Mouse (Mus musculus) left cerebral cortex, postnatal 10 days (tissue): ENCODE data around the gene Slc16a13. TPM values are rescaled to one million over a fixed set of nuclear protein-coding genes. Genes with fewer than 3 reads are reported as not detected.
"Not testable (repeated sequence)": the region's sequence is repeated elsewhere in the genome, so short reads cannot be mapped to it uniquely, and the experiment has no call there.

Experiments
- DNase-seq, 2 experiments: peaks; one replicate each; pipeline ENCODE4 v3.0.0; 2021 to 2022; ENCODE audit warnings: low spot score in 2 of 2, mixed read lengths in 1 of 2; ENCODE audit errors: extremely low spot score in 1 of 2
- intact Hi-C: fragments of 180-260 bp; cut with DNase I; formaldehyde crosslinking; loops from one replicate; pipeline ENCODE4 v1.15.1; 2025
- microRNA-seq: library from miRNA; unstranded; fragments of <30 nt; microRNA quantifications from one replicate; pipeline ENCODE4 v1.2.0, GENCODE M21; 2022
- total RNA-seq, 2 experiments: library from RNA; stranded (reverse); gene quantifications; 2 replicates each; pipeline ENCODE4 v1.2.3; 2021

Gene Slc16a13
- total RNA-seq, 2 experiments from 2014 or later = 8.9 to 10.6 TPM

DNA sequence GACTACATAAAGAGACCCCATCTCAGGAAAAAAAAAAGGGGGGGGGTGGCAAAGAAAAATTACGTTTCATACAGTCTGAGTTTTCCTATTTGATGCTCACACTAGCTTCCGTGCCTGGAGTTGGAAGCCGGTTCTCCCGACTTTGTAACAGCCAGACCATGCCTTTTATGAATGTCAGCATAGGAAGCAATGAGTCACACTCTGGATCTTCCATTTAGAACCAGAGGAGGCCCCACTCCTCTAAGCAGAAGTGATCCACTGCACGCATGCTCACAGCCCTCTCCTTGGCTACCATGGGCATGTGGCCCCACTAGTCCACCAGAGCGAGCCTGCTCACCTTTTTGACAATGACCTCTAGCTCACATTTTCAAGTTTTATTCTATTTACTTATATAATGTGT, 29.7 kb downstream of the Slc16a13 start:
- DNase-seq = no peak
- intact Hi-C loops = no loop called here

DNA sequence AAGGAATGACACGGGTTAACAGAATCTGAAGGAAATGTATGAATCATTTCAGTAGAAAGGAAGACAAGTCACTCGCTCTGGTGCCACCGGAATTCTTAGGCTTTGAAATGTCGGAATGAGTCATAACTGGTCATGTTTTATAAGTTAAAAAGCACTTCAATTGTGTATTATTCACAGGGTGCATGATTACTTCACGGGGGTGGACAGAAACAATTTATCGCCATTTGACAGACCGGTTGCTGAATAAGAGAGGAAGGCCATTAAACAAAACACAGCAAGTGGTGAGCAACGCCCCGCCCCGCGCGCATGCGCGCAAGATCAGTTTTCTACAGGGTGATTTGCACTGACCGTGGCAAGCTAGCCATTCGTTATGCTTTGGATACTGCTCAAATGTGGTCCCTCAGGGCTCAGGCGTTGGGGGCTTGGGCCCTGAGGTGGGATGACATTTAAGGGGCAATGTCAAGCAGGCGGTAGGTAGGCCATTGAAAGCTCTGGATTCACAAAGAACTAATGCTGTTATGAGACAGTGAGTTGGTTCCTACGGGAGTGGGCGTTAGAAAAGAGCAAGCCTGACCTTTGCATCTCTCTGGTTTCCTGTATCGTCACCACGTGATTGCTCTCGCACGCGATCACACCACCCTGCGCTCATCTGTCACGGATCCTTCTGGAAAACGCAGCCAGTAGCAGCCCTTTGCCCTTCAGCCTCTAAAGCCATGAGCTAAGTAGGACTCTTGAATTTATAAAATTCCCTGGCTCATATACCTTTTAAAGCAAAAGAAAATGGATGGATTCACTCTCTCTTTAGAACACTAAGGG, 31.3 kb downstream of the Slc16a13 start:
- no peak for DNase-seq
- intact Hi-C loops = no loop called here

- intact Hi-C loops = no loop called here
- no peak for DNase-seq
These were observed 35.7 kb downstream of the Slc16a13 start for GRCm38 (mm10) chr11:70185120-70185519.

- no peak for DNase-seq
- intact Hi-C loops = no loop called here
These were observed 40.4 kb downstream of the Slc16a13 start for GRCm38 (mm10) chr11:70180496-70180895.

DNA sequence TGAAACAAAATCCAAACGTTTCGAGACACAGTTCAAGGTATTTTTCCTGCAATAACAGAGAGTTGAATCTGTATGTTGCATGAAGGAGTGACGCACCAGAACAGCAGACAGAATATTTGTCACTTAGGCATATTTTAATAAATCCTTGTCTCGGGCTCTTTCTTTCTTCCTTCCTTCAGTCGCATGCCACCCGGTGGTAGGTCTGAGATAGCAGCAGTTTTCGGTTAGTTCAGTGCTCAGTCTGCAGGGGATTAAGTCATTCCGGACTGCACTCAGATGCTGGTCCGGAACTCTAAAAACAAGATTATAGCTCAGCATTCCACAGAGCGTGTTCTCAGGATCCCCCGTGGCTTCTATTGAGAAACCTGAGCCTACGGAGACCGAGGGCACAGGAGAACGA, 41.5 kb downstream of the Slc16a13 start:
- peak in 1 of 2 experiments; percentile 40 for DNase-seq
- intact Hi-C loops = loop anchor here (2.0 kb wide), 1 partner anchor 105 kb away; no protein-coding TSS in a partner anchor

DNA sequence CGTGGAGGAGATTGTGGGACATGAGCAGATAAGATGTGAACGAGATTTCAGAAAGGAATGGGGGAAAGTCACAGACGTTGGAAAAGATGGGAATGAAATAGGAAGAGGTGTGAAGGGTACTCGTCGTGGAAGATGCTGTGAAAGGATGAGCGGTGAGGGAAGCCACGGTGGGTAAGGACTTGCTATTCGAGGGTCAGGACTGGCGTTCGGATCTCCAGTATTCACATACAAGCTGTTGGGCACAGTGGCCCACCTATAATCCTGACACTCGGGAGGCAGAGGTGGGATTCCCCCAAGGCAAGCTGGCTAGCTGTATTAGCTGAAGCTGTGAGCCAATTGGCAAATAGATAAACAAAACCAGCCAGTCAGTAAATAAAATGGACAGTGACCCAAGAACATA, 42.1 kb downstream of the Slc16a13 start:
- DNase-seq = no peak
- intact Hi-C loops = loop anchor here (2.0 kb wide), 1 partner anchor 104 kb away; no protein-coding TSS in a partner anchor

DNA sequence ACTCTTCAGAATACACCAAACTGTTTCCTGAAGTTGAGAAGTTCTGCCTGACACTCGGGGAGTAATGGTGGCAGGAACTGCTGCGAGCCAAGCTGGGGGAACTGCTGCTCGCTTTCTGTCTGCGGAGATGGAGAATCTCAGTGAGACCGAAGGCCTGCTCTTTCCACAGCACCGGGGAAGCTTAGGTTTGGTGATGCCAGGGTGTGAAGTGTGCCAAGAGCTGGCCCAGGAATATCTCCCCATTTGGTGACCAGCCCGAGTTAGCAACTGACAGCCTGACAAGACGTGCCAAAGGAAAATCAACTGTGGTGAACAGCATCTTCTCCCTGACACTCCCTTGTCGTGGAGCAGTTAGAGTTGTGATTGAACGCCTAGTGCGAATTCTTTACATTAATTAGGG, 42.6 kb downstream of the Slc16a13 start:
- intact Hi-C loops = loop anchor here (2.0 kb wide), 1 partner anchor 104 kb away; no protein-coding TSS in a partner anchor
- no peak for DNase-seq

- intact Hi-C loops = loop anchor here (2.0 kb wide), 1 partner anchor 103 kb away; no protein-coding TSS in a partner anchor
- no peak for DNase-seq
These were observed 43.2 kb downstream of the Slc16a13 start for GRCm38 (mm10) chr11:70177647-70178046.

GRCm38 (mm10) chr11:70174491-70174890, 46.4 kb downstream of the Slc16a13 start:
- DNase-seq = no peak
- intact Hi-C loops = no loop called here

DNA sequence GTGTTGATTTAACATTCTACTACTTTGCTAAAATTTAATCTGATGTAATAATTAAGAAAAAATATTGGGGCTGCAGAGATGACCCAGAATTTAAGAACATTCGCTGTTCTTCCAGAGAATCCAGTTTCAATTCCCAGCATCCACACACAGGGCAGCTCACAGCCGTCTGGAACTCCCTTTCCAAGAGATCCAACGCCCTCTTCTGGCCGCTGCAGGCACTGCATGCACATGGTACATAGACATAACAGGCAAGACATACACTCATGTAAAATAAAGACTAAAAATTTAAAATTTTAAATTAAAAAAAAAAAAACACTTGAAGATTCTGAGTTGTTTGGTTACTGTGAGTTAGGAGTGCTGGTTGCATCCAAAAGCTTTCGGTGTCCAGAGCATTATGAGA, 48.6 kb downstream of the Slc16a13 start:
- intact Hi-C loops = no loop called here
- DNase-seq = no peak

DNA sequence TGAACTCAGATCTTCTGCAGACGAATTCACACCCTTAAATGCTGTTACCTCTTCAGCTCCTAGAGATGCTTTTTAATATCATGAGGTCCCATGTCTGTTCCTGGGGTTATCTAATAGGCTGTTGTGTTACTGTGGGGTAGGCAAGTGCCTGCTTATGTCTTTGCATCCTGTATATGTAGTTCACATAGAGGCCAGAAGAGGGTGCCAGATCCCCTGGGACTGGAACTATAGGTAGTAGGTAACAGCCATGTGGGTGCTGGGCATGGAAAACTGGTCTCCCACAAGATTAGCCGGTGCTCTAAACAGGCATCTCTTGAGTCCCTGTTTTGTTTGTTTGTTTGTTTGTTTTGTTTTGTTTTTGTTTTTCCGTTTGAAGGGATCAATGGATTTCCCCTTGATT, 49.0 kb downstream of the Slc16a13 start:
- intact Hi-C loops = no loop called here
- DNase-seq = no peak

GRCm38 (mm10) chr11:70171181-70171580, 49.7 kb downstream of the Slc16a13 start:
- intact Hi-C loops = no loop called here

GRCm38 (mm10) chr11:70170291-70170690, 50.6 kb downstream of the Slc16a13 start:
- intact Hi-C loops = no loop called here
- no peak for DNase-seq

More at GRCm38 (mm10) chr11:70171181-70171580, 49.7 kb downstream of the Slc16a13 start:
- no peak for DNase-seq

DNA sequence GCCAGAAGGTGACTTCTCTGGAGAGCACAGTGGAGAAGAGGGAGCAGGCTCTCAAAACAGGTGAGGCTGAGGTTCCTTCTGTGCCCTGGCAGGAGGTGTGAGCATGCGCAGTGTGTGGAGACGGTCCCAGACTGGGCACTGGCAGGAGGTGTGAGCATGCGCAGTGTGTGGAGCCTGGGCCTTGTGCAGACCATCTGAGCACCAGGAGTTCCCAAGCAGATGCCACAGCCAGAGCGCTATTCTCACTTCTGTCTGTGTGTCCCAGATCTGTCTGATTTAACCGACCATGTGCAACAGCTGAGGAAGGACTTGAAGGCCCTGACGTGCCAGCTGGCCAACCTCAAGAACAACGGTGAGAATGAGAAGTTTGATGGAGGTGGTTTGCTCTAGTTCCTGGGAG, 51.4 kb downstream of the Slc16a13 start:
- DNase-seq, intact Hi-C loops: not testable (repeated sequence)

GRCm38 (mm10) chr11:70168136-70168535, 52.7 kb downstream of the Slc16a13 start:
- DNase-seq = no peak
- intact Hi-C loops = no loop called here

Small RNAs within 50 kb of the gene (microRNA-seq; reads per million reads assigned to microRNA genes)
- gene Mir195a (5,168 reads per million, percentile 92 among the genes with 10 or more reads in this experiment), gene Mir497 (not detected), gene Mir497b (not detected)

Other genes starting within 250 kb of the Slc16a13 start
- 100 to 1,000 TPM; 104 to 118 TPM for gene Ctdnep1, start 239.9 kb downstream of the Slc16a13 start, total RNA-seq
- 100 to 1,000 TPM; 114 to 125 TPM for gene Elp5, start 238.5 kb downstream of the Slc16a13 start, total RNA-seq
- gene Gabarap, start 229.9 kb downstream of the Slc16a13 start, total RNA-seq = 100 to 1,000 TPM; 252 to 266 TPM
- 10 to 100 TPM; 35.2 to 38.6 TPM for gene Phf23, start 225.3 kb downstream of the Slc16a13 start, total RNA-seq
- 10 to 100 TPM; 27.5 to 30.3 TPM for gene Dvl2, start 220.5 kb downstream of the Slc16a13 start, total RNA-seq
- gene Acadvl, start 205.7 kb downstream of the Slc16a13 start, total RNA-seq = 10 to 100 TPM; 44.8 to 48.0 TPM
- gene Dlg4, start 204.1 kb downstream of the Slc16a13 start, total RNA-seq = 100 to 1,000 TPM; 871 to 875 TPM
- gene Asgr1, start 167.0 kb downstream of the Slc16a13 start, total RNA-seq = 1 to 10 TPM; 1.4 to 1.5 TPM
- gene Asgr2, start 128.4 kb downstream of the Slc16a13 start, total RNA-seq = not detected
- under 1 TPM; 0.30 to 0.36 TPM for gene Mgl2, start 90.7 kb downstream of the Slc16a13 start, total RNA-seq
- gene Clec10a, start 64.9 kb downstream of the Slc16a13 start, total RNA-seq = 1 to 10 TPM; 1.2 to 3.4 TPM
- gene Slc16a11, start 8.3 kb downstream of the Slc16a13 start, total RNA-seq = 10 to 100 TPM; 33.9 to 37.1 TPM
- gene Bcl6b, start 8.7 kb upstream of the Slc16a13 start, total RNA-seq = 1 to 10 TPM; 7.1 to 8.6 TPM
- gene 0610010K14Rik, start 16.9 kb upstream of the Slc16a13 start, total RNA-seq = 10 to 100 TPM; 53.7 to 54.1 TPM
- gene Gm21988, start 18.8 kb upstream of the Slc16a13 start, total RNA-seq = 1 to 10 TPM; 6.0 to 8.7 TPM
- 100 to 1,000 TPM; 279 to 285 TPM for gene Rnasek, start 18.8 kb upstream of the Slc16a13 start, total RNA-seq
- under 1 TPM; 0.32 to 0.41 TPM for gene Alox12, start 34.3 kb upstream of the Slc16a13 start, total RNA-seq
- gene Alox12e, start 101.6 kb upstream of the Slc16a13 start, total RNA-seq = under 1 TPM; 0.20 to 0.45 TPM
- not detected for gene Alox15, start 131.0 kb upstream of the Slc16a13 start, total RNA-seq
- gene Pelp1, start 189.0 kb upstream of the Slc16a13 start, total RNA-seq = 10 to 100 TPM; 48.1 to 48.6 TPM
- 10 to 100 TPM; 75.3 to 76.9 TPM for gene Arrb2, start 211.6 kb upstream of the Slc16a13 start, total RNA-seq
- 10 to 100 TPM; 20.7 to 23.1 TPM for gene Med11, start 230.9 kb upstream of the Slc16a13 start, total RNA-seq
- gene Zmynd15, start 238.4 kb upstream of the Slc16a13 start, total RNA-seq = 1 to 10 TPM; 1.0 to 1.1 TPM
- gene Cxcl16, start 238.9 kb upstream of the Slc16a13 start, total RNA-seq = under 1 TPM; 0.69 to 0.71 TPM